Mouse (Mus musculus): Measurements from ENCODE around the gene Tmem117. TPM values are rescaled to one million over a fixed set of nuclear protein-coding genes. Genes with fewer than 3 reads are reported as not detected.

The Tmem117 gene
- total and polyA plus RNA-seq, 3 experiments = not detected

DNA sequence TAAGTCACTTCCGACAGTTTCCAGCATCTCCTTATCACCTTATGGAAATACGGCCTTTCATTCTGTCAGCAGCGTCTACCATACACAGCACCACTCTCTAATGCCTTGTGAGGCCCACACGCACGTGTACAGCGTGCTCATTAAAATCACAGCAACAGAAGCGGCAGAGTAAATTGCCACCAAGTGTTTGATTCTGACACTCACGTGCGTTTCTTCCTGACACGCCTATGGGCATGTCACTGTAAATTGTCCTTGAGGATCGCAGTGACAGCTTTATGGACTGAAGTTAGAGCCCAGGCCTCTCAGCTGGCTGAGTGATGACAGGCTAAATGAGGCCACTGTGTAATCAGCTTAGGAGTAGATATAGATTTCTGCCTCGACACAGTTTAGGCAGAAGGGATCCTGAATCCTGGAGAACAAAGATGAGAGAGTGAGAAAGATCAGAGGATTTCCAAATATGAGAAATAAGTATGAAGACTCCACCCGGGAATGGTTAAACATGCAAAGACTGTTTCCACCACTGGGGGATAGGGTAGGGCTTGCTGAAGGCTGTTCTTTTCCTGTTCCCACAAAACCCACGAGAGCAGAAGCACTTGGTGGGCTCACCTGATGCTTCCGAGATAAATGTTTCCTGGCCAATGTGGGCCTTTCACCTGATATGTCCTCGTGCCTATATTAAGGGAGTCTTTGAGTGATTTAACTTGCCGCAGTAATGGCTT is 174.8 kb downstream of the Tmem117 start:
- no peak for TF ChIP-seq POLR2AphosphoS2 (IDR thresholded peaks at IDR 0.05; ENCODE audit: low read length)
- no peak for TF ChIP-seq JUND (IDR thresholded peaks at IDR 0.05; ENCODE audit: low read depth, low read length)
- TF ChIP-seq SMC3 (IDR thresholded peaks at IDR 0.05; ENCODE audit: low read depth, low read length) = no peak
- H3K9ac ChIP-seq (ENCODE audit: control insufficient read depth, low read depth, low read length, poor library complexity, severe bottlenecking) = no peak overlapping the region
- H3K36me3 ChIP-seq (ENCODE audit: control insufficient read depth in 1 of 2, insufficient read depth in 2 of 2, low read length in 2 of 2) = no peaks in the 10 kb centered on the region
- H3K79me2 ChIP-seq (ENCODE audit: control insufficient read depth, insufficient read depth, low read length, poor library complexity) = no peaks in the 10 kb centered on the region
- no peaks in the 10 kb centered on the region for H3K9me3 ChIP-seq (replicated peaks; ENCODE audit: insufficient read depth, low read length)
- no peaks in the 10 kb centered on the region for H3K4me1 ChIP-seq (ENCODE audit: control insufficient read depth in 1 of 2, insufficient read depth in 2 of 2, low read length in 2 of 2)
- DNase-seq (ENCODE audit: low read depth, low spot score) = no peak
- H3K4me3 ChIP-seq (ENCODE audit: control insufficient read depth in 1 of 2, insufficient read depth in 1 of 2, low read depth in 2 of 2, low read length in 2 of 2) = no peak overlapping the region
- H3K27me3 ChIP-seq (ENCODE audit: control insufficient read depth in 1 of 2, insufficient read depth in 2 of 2, low read length in 2 of 2) = no peaks in the 10 kb centered on the region
- H3K27ac ChIP-seq (ENCODE audit: control insufficient read depth, low read depth, low read length) = no peak overlapping the region

DNA sequence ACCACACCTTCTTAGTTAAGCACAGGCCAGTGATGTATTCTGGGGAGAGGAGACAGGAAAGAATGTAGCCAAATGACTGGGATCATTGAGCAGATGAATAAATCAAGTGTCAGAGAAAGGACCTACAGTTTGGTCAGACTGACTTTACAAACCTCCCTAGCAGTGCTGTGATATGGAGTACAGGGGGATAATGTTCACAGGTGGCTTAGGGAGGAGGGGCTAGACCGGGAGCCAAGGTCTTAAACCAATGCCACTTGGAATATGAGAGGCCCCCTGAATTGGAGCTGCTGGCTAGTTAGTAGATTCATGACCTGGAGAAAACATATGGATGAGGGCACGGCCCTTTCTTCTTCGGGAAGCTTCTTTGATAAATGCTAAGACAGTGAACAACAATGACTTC is 177.0 kb downstream of the Tmem117 start:
- DNase-seq (ENCODE audit: low read depth, low spot score) = no peak
- no peaks in the 10 kb centered on the region for H3K9me3 ChIP-seq (replicated peaks; ENCODE audit: insufficient read depth, low read length)

DNA sequence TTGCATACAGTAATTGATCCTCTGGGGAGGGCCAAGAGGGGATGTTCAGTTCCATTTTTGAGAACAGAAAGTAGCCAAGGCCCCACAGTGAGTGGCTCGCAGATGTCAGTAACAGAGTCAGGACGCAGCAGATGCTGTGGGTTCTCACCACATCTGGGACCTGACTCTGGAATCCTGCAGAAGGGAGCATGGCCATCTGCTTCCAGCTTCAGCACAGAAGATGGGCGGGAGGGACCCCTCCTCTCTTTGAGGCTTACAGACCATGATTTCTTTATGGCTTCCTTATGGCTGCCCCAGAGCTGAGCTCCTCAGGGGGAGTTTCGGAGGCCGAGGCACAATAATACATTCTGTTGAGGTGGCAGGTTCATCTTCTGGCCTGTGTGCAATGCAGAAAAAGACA is 182.5 kb downstream of the Tmem117 start:
- H3K27ac ChIP-seq (ENCODE audit: control insufficient read depth, low read depth, low read length) = no peak overlapping the region
- no peaks in the 10 kb centered on the region for H3K79me2 ChIP-seq (ENCODE audit: control insufficient read depth, insufficient read depth, low read length, poor library complexity)
- TF ChIP-seq HCFC1 (IDR thresholded peaks at IDR 0.05; ENCODE audit: low read depth, low read length) (no peak), POLR2AphosphoS2 (IDR thresholded peaks at IDR 0.05; ENCODE audit: low read length) (no peak)
- no peaks in the 10 kb centered on the region for H3K4me1 ChIP-seq (ENCODE audit: control insufficient read depth in 1 of 2, insufficient read depth in 2 of 2, low read length in 2 of 2)
- H3K9ac ChIP-seq (ENCODE audit: control insufficient read depth, low read depth, low read length, poor library complexity, severe bottlenecking) = no peak overlapping the region
- no peak for DNase-seq (ENCODE audit: low read depth, low spot score)
- no peaks in the 10 kb centered on the region for H3K27me3 ChIP-seq (ENCODE audit: control insufficient read depth in 1 of 2, insufficient read depth in 2 of 2, low read length in 2 of 2)
- no peak overlapping the region for H3K4me3 ChIP-seq (ENCODE audit: control insufficient read depth in 1 of 2, insufficient read depth in 1 of 2, low read depth in 2 of 2, low read length in 2 of 2)
- no peaks in the 10 kb centered on the region for H3K36me3 ChIP-seq (ENCODE audit: control insufficient read depth in 1 of 2, insufficient read depth in 2 of 2, low read length in 2 of 2)
- no peaks in the 10 kb centered on the region for H3K9me3 ChIP-seq (replicated peaks; ENCODE audit: insufficient read depth, low read length)

More for the DNA sequence above, 177.0 kb downstream of the Tmem117 start:
- Histone ChIP-seq H3K4me1 (ENCODE audit: control insufficient read depth in 1 of 2, insufficient read depth in 2 of 2, low read length in 2 of 2) (no peaks in the 10 kb centered on the region), H3K27me3 (ENCODE audit: control insufficient read depth in 1 of 2, insufficient read depth in 2 of 2, low read length in 2 of 2) (no peaks in the 10 kb centered on the region), H3K27ac (ENCODE audit: control insufficient read depth, low read depth, low read length) (no peak overlapping the region), H3K9ac (ENCODE audit: control insufficient read depth, low read depth, low read length, poor library complexity, severe bottlenecking) (no peak overlapping the region), H3K36me3 (ENCODE audit: control insufficient read depth in 1 of 2, insufficient read depth in 2 of 2, low read length in 2 of 2) (no peaks in the 10 kb centered on the region), H3K79me2 (ENCODE audit: control insufficient read depth, insufficient read depth, low read length, poor library complexity) (no peaks in the 10 kb centered on the region), H3K4me3 (ENCODE audit: control insufficient read depth in 1 of 2, insufficient read depth in 1 of 2, low read depth in 2 of 2, low read length in 2 of 2) (no peak overlapping the region)
- TF ChIP-seq MYC (IDR thresholded peaks at IDR 0.05; ENCODE audit: low read depth, low read length) (no peak), ZMIZ1 (IDR thresholded peaks at IDR 0.05; ENCODE audit: low read depth, low read length) (no peak), MAX (IDR thresholded peaks at IDR 0.05; ENCODE audit: low read length) (no peak), ZC3H11A (IDR thresholded peaks at IDR 0.05; ENCODE audit: low read depth, low read length) (no peak), POLR2A (IDR thresholded peaks at IDR 0.05; ENCODE audit: control insufficient read depth in 1 of 2, insufficient read depth in 1 of 2, low read depth in 1 of 2, low read length in 2 of 2, poor library complexity in 1 of 2) (no peak), MEF2A (IDR thresholded peaks at IDR 0.05; ENCODE audit: extremely low read depth, insufficient replicate concordance, low read depth, low read length, poor library complexity, severe bottlenecking) (no peak), MYB (IDR thresholded peaks at IDR 0.05; ENCODE audit: low read depth, low read length) (no peak), ZNF384 (IDR thresholded peaks at IDR 0.05; ENCODE audit: low read depth, low read length) (no peak)
